Mouse (Mus musculus) spleen, adult 2 months (tissue): Measurements from ENCODE around the gene Lingo3. TPM values are rescaled to one million over a fixed set of nuclear protein-coding genes. Genes with fewer than 3 reads are reported as not detected.

Experiments used
- DNase-seq, 2 experiments: peaks; one replicate each; pipeline versions ENCODE4 v3.0.0 to v3.0.0-alpha.2; 2012 to 2021; ENCODE audit warnings: low spot score in 2 of 2, low read depth in 1 of 2
- H3K27ac ChIP-seq: fragments of 200-500 bp; 2 replicates; pipeline ENCODE4 v1.5.1; 2012; ENCODE audit warnings: low read length, inconsistent platforms; ENCODE audit not compliant: insufficient read depth
- H3K27me3 ChIP-seq: fragments of 200-500 bp; 2 replicates; pipeline ENCODE4 v1.6.1; 2012; ENCODE audit warnings: mild to moderate bottlenecking, moderate library complexity, low read length, inconsistent platforms; ENCODE audit not compliant: control insufficient read depth, insufficient read depth
- H3K36me3 ChIP-seq: fragments of 200-500 bp; 2 replicates; pipeline ENCODE4 v1.6.1; 2012; ENCODE audit warnings: mild to moderate bottlenecking, low read length, inconsistent platforms; ENCODE audit not compliant: control insufficient read depth, insufficient read depth
- H3K4me1 ChIP-seq: fragments of 200-500 bp; 2 replicates; pipeline ENCODE4 v1.6.1; 2011; ENCODE audit warnings: inconsistent platforms; ENCODE audit not compliant: control insufficient read depth, insufficient read depth, insufficient read length
- H3K4me3 ChIP-seq: fragments of 200-500 bp; 2 replicates; pipeline ENCODE4 v1.5.1; 2011; ENCODE audit warnings: mild to moderate bottlenecking, inconsistent platforms; ENCODE audit not compliant: insufficient read depth, insufficient read length; ENCODE audit errors: extremely low read depth
- CTCF ChIP-seq: fragments of 200-500 bp; IDR thresholded peaks from 2 replicates; pipeline ENCODE4 v1.5.1; 2011; ENCODE audit warnings: mild to moderate bottlenecking, inconsistent platforms; ENCODE audit not compliant: insufficient read depth, insufficient read length, insufficient replicate concordance; ENCODE audit errors: extremely low read depth
- POLR2A ChIP-seq: fragments of 200-500 bp; IDR thresholded peaks from 2 replicates; pipeline ENCODE4 v1.6.1; 2011; ENCODE audit warnings: low read depth, low read length, inconsistent platforms
- WGBS: fragments of 180-500 bp; shearing (Covaris S2); methylation state at CpG from one replicate; pipeline ENCODE4 v1.1.7; 2018; 5-methylcytosine and 5-hydroxymethylcytosine counted together
- polyA plus RNA-seq: library from polyadenylated mRNA; depleted of rRNA; stranded (reverse); fragments of >200 nt; gene quantifications from 2 replicates; pipeline ENCODE4 v1.2.3, GENCODE M21; 2012

Gene Lingo3
- polyA plus RNA-seq, 1 experiment, result 0.02 TPM

DNA sequence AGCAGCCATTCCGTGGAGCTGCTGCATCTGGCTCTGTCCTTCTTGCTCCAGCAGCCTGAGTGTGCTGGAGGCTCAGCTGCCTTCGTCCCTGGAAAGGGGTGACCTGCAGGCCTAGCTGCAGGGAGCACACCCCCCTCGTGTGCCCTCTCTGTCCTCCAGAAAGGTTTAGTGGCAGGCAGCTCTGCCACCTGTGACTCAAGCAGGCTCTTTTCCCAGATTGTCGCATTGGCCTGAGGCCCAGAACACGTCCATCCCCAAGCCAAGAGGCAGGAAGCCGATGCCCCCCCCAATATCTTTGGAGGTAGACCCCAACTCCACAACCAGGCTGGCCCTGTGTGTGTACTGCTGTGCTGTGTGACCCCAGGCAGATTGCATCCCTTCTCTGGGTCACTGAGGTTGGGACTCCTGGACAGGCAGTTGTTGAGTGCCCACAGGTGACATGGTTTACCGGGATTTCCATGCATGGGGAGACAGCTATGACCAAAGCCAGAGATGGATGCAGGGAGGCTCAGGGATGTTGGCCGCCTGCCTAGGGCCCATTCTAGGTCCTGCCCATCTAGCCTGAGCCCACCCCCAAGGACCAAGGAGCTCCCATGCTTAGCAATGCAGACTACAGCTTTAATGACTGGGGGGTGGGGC, 1.3 kb upstream of the Lingo3 start:
- Histone ChIP-seq H3K4me1 (no peaks in the 10 kb centered on the region), H3K36me3 (no peaks in the 10 kb centered on the region), H3K27me3 (peaks cover 6% of the 10 kb centered on the region; the same call in 1 of the 2 replicates), H3K4me3 (no peak overlapping the region), H3K27ac (no peak overlapping the region)
- 74% methylated on average over 8 of the region's 8 CpGs for WGBS
- TF ChIP-seq CTCF (no peak), POLR2A (no peak)
- DNase-seq, result no peak

DNA sequence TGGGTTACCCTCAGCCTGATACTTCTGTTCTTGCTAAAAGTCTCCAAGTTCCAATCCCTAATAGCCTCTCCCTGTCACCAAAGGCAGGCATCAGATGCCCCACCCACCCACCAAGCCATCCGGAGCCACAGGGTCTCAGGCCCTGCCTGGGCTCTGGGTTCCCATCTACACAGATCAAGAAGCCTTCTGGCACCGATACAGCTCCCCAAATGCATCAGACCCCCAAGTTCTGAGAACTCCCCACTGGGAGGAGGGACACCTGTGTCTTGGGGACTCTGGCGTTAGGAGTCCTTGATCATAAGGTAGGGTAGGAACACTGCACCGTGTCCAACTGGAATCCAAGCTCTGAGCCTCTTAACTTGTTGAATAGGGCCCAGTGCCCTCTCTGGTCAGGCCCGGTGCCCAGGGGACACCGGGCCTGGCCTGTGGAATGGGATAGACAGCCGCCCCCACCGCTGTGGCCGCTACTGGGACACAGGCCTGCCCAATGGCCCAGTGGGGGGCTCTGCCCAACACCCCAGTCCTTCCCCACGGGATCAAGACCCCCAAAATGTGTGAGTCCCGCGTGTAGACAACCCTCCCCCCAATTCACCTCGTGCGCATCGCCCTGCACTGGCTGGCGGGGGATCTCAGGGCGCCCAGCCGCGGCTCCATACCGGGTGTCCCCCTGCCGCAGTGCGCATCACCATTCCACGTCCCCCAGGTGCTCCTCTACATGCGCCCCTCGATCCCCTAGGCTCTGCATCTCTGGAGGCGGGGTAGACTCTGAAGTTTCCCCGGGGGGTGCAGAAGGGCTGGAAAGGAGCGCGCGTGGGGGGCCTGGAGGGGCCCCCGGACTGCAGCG, 530 bp downstream of the Lingo3 start:
- WGBS, result 18% methylated on average over 30 of the region's 32 CpGs
- Histone ChIP-seq H3K27me3 (peaks cover 6% of the 10 kb centered on the region; the same call in 1 of the 2 replicates), H3K36me3 (no peaks in the 10 kb centered on the region), H3K27ac (no peak overlapping the region), H3K4me3 (no peak overlapping the region), H3K4me1 (no peaks in the 10 kb centered on the region)
- DNase-seq, result no peak
- no peak for TF ChIP-seq CTCF
- no peak for TF ChIP-seq POLR2A

DNA sequence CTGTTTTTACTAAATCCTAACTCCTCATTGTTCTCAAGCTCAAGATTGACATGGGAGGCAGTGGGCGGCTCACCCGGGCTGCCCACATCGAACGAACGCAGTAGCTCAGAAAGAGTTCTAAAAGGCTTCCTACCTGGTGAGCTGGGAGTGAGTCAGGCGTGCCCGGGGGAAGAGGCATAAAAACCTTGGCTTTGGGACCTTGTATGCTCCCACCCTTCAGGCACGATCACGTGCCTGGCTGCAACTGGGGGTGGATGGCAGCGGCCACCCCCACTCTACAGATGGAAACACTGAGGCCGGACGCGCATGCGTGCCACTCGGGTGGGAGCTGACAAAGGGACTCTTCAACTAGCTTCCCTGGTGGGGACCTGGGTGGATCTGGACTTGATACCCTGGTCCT, 1.5 kb downstream of the Lingo3 start:
- no peaks in the 10 kb centered on the region for H3K36me3 ChIP-seq
- no peak overlapping the region for H3K4me3 ChIP-seq
- peaks cover 6% of the 10 kb centered on the region; the same call in 1 of the 2 replicates for H3K27me3 ChIP-seq
- 90% methylated on average over 15 of the region's 15 CpGs for WGBS
- TF ChIP-seq CTCF (no peak), POLR2A (no peak)
- no peak for DNase-seq
- no peaks in the 10 kb centered on the region for H3K4me1 ChIP-seq
- no peak overlapping the region for H3K27ac ChIP-seq

DNA sequence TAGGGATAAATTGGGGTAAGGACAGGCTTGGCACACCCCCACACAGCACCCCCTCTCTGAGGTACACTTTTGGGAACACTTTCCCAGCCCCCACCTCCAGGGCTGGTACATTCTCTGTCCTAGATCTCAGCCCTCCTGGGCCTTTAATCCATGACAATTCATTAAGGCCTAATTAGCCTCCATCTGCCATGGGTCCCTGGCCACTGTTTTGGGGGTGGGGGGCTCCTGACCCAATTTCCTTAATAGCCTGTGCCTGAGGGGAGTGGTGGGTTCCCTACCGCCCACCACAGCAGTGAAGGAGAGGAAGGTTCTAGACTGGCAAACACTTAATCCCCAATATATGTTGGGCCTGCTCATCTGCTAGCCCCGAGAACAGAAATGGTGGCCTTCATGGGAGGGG, 2.2 kb downstream of the Lingo3 start:
- H3K36me3 ChIP-seq, result no peaks in the 10 kb centered on the region
- no peaks in the 10 kb centered on the region for H3K4me1 ChIP-seq
- no peak overlapping the region for H3K4me3 ChIP-seq
- H3K27ac ChIP-seq, result no peak overlapping the region
- H3K27me3 ChIP-seq, result peaks cover 6% of the 10 kb centered on the region; the same call in 1 of the 2 replicates
- DNase-seq, result no peak
- 88% methylated on average over 2 of the region's 2 CpGs for WGBS
- TF ChIP-seq CTCF (no peak), POLR2A (no peak)

DNA sequence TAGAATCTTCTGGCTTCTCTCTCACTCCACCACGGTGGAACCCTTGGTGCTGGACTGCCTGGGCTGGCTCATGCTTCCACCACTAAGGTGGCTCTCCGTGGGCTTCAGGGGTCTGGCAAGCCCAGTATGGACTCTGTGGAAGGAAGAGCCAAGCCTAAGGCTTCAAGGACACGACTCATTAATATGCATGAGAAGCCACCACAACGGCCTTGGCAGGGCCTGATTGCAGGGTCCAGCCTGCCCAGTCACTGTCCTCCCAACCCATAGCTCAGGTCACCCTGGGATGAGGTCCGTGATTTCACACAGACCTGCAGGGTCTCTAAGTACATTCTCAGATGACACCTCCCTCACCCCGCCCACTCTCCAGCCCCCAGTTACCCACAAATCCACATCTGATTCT, 4.0 kb downstream of the Lingo3 start:
- no peaks in the 10 kb centered on the region for H3K36me3 ChIP-seq
- no peak for TF ChIP-seq CTCF
- TF ChIP-seq POLR2A, result no peak
- 72% methylated on average over 6 of the region's 6 CpGs for WGBS
- no peaks in the 10 kb centered on the region for H3K4me1 ChIP-seq
- peaks cover 6% of the 10 kb centered on the region; the same call in 1 of the 2 replicates for H3K27me3 ChIP-seq
- H3K4me3 ChIP-seq, result no peak overlapping the region
- DNase-seq, result no peak
- no peak overlapping the region for H3K27ac ChIP-seq

DNA sequence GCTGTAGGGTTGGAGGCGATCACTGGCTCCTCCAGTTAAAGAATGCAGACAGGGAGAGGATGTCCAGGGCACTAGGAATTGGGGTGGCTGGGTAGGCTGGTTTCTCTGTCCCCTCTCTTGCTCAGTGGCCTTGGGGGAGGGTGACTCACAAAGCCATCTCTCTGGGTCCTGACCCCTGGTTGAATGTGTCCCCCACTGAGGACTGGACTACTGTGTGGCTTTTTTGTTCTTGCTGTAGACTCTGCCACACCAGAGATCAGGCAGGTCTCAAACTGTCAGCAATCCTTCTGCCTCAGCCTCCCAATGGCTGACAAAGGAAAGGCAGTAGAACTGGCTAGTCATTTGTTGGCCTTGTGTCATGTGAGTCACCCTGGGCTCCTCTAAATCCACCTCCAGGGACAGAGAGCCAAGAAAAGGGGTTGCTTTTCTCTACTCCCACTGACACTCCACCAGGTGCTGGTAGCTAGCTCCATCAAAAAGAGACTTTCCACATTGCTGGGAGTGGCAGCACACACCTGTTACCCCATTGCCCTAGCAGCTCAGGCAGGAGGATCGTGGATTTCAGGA, 5.4 kb downstream of the Lingo3 start:
- Histone ChIP-seq H3K27ac (no peak overlapping the region), H3K36me3 (no peaks in the 10 kb centered on the region), H3K4me3 (no peak overlapping the region), H3K27me3 (peaks cover 4% of the 10 kb centered on the region; the same call in 1 of the 2 replicates), H3K4me1 (no peaks in the 10 kb centered on the region; the same call in 1 of the 2 replicates)
- 86% methylated on average over 2 of the region's 2 CpGs for WGBS
- DNase-seq, result no peak
- no peak for TF ChIP-seq POLR2A
- TF ChIP-seq CTCF, result no peak
